Mouse (Mus musculus) bone marrow, adult 2 months (tissue): Measurements from ENCODE around the gene Uchl4.

ENCODE experiments used
- CTCF ChIP-seq: fragments of 200-500 bp; IDR thresholded peaks from 2 replicates; pipeline ENCODE4 v1.5.1; 2011; ENCODE audit warnings: low read length, control low read depth; ENCODE audit not compliant: control insufficient read depth, insufficient read depth
- POLR2A ChIP-seq: fragments of 200-500 bp; IDR thresholded peaks from 2 replicates; pipeline ENCODE4 v1.6.1; 2011; ENCODE audit warnings: low read depth, mild to moderate bottlenecking, control low read depth, low read length, borderline replicate concordance; ENCODE audit not compliant: control insufficient read depth

DNA sequence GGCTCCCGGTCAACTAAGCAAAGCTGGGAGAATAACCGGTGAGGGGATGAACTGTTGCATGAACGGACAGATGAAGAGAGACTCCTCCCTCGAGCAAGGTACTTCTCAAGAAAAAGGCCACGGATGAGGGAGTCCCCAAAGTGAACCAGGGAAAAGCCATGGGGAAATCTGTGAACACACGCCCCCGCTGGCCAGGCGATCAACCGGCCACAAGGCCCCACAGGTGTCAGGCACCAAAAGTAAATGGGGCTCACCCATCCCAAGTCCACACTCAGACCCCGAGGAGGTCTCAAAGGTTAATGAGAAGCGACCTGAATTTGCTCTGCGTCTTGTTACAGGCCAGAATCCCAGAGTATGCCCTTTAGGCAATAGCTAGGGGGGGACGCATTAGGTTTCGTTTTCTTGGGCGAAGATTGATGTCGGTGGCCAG, 17.6 kb downstream of the Uchl4 start:
- TF ChIP-seq CTCF: no peak
- no peak for TF ChIP-seq POLR2A
